Mouse (Mus musculus) lung, postnatal 36 days (tissue): ENCODE results near the gene Cdca5.

ENCODE experiments used
- DNase-seq: peaks from one replicate; pipeline ENCODE4 v3.0.0; 2022; ENCODE audit warnings: mixed read lengths

Cdca5 gene

DNA sequence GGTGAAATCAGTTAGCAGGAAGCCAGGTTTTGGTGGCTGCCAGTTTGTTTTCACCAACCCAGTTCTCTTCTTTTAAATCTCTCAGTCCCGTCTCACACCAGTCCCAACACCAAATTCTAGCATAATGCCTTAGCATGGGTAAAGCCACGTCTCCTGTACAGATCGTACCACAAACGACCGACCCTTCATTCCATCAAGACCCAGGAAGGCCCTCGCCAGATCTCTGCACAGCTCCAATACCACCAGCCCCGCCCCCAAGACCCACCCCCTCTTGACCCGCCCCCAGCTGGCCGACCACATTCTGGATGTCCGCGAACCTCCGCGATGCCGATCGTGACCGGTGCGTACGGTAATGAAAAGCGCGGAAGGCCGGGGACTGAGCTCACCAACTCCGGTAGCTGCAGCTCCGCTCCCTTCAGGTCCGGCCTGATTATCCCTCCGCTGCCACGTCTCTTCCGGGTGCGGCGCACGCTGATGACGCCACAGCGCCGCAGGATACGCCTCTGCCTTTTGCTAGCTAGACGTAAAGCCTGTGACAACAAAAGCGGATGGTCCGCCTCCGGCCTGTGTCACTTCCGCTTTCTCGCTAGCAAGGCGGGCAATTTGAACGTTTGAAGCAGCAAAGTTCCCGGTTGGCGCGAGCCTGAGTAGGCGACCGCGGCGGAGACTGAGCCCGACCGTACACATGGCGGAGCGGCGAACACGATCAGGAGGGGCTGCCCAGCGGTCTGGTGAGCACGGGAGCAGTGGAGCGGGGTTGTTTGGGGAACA, at the start of gene Cdca5, which contains the start of gene Zfpl1:
Cdca5 (plus strand) TSS at position 506 of the 771 bp plus-strand sequence.
Zfpl1 (minus strand) TSS at position 479 of the 771 bp plus-strand sequence.
- DNase-seq = peak; percentile 98

DNA sequence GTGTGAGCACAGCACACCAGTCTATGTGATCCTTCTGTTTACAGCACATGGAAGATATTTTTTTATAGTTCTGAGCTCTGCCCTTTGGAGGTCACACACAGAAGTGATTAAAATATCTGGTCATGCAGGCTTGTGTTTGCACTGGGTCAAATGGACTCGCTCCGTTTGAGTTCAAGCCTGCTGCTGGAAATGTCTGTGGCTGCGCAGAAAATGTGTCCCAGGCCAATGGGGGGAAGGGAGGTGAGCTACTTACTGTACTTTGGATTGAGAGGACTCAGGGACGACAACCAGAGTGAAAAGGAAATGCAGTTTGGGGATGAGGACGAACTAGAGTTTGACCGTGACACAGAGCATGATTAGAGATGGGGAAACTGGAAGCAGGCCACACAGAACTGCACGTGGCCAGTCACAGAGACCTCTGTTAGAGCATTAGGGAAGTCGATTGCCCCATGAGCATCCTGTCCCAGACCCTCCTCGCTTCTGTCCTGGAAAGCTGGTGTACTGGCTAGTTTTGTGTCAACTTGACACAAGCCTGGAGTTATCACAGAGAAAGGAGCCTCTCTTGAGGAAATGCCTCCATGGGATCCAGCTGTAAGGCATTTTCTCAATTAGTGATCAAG, 48.7 kb upstream of the Cdca5 start:
- no peak for DNase-seq

DNA sequence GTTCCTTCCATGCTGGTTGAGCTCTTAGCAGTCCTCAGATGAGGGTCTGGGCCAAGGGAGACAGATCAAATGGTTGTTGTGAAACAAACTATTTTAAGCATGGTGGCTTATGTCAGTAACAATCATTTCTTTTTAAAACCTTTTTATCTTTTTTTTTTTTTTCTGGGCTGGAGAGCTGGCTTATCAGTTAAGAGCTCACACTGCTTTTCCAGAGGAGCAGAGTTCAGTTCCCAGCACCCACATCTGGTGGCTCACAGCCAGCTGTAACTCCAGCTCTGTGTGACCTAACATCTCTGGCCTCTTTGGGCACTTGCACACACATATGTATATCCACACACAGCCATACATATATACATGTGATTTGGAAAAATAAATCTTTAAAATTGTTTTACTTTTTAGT, 47.1 kb upstream of the Cdca5 start:
- no peak for DNase-seq

DNA sequence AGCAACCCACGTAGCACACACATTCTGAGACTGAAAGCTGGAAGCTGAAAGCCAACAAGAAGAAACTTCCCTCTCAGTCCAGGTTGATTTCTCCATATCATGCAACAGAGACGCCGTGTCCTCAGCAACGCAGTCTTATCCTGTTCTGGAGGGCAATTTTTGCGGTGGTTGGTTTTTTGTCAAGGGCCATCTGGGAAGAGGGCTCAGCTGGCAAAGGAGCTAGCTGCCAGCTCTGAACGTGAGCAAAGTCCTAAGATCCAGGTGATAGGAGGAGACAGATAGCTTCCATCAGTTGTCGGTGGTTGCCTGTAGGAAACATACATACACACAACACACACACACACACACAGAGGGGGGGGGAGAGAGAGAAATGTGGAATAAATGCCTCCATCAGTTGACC, 46.5 kb upstream of the Cdca5 start:
- DNase-seq = no peak

DNA sequence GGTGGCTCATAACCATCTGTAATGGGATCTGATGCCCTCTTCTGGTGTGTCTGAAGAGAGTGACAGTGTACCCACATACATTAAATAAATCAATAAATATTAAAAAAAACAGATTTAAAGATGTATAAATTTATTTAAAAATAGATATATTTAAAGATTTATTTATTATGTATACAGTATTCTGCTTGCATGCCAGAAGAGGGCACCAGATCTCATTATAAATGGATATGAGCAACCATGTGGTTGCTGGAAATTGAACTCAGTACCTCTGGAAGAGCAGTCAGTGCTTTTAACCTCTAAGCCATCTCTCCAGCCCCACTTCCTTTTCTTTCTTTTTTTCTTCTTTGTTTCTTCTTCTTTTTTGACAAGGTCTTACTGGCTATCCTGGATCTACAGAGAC, 44.8 kb upstream of the Cdca5 start:
- DNase-seq = no peak

DNA sequence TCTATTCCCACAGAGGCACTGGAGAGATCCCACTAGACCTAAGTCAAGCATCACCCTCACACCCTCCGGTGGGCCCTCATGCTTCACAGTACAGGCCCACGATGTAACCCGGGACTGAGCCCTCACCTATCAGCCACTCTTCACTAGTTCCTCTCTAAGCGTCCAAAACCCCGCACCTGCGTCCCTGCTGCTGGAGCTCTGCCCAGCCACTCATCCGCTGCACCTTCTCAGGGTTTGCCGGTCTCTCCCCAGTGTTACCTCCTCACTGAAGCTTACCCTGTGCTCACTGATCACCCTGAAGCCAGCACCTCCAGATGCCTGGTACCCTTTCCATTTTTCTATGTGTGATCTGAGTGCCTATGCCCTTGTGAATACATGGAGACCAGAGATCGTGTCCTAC, 42.5 kb upstream of the Cdca5 start:
- no peak for DNase-seq

DNA sequence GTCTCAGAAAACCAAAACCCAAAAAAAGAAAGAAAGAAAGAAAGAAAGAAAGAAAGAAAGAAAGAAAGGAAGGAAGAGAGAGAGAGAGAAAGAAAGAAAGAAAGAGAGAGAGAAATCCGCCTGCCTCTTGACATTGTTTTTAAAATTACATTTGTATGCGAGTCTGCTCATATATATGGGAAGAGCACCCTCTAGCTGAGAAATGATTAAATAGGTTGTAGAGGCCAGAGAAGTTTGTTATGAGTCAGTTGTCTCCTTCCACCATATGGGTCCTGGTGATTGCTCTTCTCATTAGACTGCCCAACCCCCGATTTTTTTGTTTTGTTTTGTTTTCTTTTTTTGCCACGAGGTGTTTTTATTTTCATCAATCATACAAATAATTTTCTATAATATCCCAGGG, 40.7 kb upstream of the Cdca5 start:
- peak; percentile 43 for DNase-seq

DNA sequence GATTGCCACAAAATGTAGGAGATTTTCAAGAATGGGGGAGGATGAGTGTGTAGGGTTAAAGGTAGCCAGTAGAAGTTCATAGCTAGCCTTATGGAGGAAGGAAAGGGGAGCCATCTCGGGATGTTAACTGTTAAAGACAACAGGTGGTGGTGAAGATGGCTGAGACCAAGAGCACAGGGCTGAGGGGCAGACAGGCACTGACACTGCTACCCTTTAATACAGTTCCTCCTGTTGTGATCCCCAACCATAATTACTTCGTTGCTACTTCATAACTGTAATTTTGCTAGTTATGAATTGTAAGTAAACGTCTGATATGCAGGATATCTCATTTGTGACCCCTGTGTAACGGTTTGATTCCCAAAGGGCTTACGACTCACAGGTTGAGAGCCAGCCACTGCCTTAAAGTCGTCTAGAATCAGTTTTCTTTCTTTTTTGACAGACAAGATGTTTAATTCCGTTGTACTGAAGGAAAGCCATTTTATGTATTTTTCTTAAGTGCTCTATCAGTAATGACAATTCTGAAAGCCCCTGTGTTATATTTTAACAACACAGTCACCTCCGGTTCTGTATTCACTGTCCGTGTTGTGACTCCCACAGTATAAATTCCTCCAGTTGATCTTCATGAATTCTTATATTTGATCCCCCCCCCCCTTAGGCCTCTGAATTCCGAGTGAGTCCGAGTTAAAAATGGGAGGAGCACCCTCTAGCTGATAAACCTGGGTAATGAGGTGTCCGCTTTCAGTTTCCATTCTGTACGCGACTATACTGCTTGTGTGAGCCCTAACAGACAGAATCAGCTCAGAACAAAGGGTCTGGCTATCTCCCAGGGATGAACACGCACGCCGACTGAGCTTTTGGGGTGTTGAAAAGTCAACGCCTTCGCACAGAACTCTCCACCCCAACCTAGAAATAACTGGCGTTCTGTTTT, 39.2 kb upstream of the Cdca5 start:
- DNase-seq = peak; percentile 72

DNA sequence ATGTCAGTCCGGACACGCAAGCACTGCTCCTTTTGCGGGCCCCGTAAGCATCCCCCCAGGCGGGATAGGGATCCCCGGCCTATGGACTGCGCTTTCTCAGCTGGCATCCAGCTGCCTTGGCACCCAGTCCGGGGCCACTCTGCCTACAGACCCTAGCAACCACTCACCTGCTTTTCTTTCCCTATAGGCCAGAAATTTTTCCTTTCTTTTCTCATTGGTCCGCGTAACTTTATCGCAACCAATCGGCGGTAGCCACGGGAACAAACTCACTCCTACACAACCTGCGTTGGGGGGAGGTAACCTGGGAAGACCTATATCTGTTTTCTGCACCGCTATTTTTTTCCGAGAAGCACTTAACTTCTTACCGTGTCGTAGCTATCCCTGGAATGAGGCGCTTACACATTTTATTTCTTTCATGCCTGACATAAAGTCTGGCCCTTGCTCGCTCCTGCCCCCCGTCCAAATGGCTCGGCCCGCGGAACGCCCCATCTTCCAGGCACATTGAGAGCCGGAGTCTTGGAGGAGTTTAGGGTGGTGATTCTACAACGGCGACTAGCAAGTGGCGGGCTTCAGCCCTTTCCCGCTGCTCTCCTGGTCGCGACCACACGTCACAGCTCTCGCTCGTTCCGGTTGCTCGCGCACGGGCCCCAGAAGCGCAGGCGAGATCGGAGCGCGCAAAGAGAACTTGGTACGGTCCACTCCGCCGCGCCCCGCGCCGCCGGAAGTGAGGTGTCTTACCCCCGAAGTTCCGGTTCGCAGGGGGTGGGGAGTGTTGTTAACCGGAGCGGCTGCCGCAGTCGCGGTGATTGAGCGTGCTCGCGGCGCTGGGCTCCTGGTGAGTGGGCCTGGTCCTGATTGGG, 38.3 kb upstream of the Cdca5 start, which contains the start of gene Syvn1:
Syvn1 (plus strand) TSS at position 283 of the 860 bp plus-strand sequence.
- peak; percentile 96 for DNase-seq

DNA sequence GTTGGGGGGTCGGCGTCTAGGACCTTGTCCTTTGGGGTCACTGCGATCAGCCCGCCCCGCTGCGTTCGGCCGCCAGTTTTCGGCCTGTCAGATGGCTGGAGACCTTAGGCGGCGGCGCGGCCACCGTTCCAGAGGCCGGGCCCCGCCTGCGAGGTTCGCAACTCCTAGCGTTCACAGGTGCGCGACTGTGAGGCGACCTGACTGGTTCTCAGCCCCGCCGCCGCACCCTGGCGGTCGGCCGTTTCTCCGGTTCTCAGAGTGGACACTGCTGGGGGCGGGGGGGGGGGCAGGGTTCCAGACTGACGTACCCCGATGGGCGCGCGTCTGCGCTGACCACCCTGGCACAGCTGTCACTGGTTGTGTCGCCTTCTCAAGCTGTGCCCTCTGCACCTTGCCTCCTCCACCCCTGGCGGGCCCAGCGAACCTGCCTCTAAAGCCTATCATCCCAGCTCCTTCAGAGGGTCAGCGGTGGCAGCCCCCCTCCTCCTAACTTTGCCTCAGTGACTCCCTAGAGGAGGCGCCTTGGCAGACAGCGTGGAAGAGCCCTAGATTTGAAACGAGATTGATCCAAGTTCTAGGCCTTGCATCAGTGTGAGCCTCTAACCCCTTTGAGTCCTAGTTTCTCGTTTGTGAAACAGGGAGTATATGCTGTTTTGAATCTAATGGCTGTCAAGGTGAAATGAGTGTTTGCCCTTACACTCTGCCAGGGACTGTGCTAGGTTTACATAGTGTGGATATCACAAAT, 37.5 kb upstream of the Cdca5 start:
- DNase-seq = peak; percentile 41

DNA sequence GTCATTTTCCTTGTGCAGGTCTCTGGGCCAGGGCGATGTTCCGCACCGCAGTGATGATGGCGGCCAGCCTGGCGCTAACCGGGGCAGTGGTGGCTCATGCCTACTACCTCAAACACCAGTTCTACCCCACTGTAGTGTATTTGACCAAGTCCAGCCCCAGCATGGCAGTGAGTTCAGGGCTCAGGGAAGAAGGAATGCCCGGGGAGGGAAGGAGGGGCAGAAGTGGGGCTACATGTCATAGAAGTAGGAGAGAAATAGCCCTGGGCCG, 37.0 kb upstream of the Cdca5 start:
- DNase-seq = no peak

DNA sequence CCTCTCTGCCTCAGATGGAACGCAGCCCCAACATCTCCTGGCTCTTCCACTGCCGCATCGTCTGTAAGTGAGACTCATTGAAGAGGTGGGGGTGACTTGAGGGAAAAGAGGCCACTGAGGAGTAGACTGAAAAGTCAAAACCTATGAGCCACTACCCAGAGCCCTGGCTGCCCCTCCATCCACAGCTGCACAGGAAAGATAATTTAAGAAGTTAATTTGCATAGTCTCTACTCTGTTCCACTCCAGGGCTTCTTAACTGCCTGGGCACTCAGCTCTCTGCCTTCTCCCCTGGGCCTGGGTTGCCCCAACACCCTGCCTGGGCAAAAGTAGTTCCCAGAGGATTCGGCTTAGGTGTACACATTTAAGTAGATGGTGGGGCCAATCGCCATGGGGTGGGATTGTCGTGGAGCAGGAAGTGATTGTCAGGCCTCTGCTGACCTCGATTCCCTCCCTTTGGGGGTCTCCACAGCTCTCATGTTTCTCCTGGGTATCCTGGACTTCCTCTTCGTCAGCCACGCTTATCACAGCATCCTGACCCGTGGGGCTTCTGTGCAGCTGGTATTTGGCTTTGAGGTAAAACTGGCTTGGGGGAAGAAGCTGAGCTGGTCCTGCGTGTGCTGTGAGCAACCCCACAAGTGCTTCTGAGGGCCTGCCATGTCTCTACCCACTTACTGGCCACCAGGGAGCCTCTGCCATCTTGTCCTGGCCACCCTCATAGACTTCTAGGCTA, 35.9 kb upstream of the Cdca5 start:
- DNase-seq = no peak

DNA sequence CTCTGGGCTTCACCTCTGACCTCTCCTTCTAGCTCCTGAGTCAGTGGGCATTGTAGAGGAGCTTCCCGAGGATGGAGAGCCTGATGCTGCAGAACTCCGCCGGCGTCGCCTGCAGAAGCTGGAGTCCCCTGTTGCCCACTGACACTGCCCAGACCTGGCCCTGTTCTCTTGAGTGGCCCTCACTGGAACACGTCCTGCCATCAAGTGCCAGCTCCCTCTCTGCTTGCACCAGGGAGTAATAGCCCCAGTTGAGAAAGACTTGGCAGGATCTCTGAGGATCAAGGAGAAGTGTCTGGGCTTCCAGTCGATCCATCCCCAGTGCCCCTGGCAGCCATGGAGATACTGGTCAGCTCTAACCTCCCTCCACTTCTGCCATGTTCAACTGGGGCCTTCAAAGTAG, 32.3 kb upstream of the Cdca5 start:
- no peak for DNase-seq

DNA sequence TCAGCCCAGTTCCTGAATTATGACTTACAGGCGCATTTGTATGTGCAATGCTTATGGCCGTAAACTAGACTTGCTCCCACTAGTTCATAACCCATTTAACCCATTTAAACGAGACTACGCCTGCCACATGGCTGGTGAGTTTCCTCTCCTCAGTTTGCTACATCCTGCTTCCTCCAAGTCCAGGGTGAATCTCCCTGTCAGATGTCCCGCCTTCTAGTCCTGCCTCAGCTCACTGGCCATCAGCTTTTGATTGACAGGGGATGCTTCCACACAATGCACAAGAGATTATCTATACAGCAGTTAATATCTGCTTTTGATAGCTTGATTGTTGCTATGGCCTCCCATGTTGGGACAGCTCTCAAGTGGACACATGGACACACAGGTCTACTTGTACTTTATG, 30.5 kb upstream of the Cdca5 start:
- no peak for DNase-seq

DNA sequence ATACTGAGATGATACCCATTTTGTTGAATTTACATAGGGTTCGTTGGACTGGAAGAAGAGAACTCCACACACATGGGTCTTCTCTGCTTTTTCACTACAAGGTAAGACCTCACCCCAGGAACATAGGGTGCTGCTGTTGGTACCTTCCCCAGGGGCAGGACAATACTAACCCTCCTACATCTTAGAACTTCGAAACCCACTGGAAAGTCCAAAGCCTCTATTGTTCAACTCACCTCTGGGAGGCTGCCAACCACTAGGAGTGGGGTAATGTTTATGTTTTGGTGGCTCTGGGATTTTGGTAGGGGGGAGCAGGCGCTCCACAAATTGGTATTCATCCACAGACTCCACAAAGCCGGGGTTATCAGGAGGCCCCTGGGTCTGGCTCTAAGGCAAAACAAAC, 28.1 kb upstream of the Cdca5 start:
- no peak for DNase-seq

DNA sequence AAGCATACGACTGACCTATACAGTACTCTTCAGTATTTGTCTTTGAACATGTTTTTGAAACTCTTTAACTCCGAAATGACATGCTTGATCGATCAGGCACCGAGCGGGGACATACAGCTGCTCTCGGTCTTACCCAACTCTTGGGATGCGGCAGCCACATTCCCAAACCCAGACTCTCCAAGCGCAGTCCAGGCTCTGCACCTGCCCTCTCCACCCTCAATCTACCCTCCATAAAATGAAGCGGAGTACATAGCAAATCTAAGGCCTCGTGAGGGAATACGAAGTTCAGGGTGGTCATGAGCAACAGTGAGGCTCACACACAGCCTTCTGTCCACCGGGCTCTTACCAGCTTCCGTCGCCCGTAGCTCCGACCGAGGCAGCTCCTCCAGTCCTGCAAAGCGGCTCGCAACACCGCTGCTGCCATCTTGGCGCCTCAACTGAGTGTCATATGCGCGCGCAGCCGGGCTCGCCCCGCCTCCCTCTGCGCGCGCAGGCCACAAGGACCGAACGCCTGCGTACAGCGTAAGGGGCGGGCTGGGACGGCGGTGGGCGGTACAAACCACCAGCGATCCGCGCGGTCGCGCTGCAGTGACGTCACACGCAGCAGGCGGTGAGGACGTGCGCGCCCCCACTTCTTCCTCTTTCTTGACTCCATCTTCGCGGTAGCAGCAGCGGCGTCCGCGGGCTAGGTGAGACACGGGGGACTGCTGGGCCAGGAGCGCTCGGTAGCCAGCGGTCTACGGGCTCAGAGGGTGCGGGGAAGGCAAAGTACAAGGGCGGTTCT, 27.3 kb upstream of the Cdca5 start, which contains the start of the genes Mrpl49 and Fau:
Mrpl49 (minus strand) TSS at position 473 of the 784 bp plus-strand sequence.
Fau (plus strand) TSS at position 532 of the 784 bp plus-strand sequence.
- peak; percentile 99 for DNase-seq

DNA sequence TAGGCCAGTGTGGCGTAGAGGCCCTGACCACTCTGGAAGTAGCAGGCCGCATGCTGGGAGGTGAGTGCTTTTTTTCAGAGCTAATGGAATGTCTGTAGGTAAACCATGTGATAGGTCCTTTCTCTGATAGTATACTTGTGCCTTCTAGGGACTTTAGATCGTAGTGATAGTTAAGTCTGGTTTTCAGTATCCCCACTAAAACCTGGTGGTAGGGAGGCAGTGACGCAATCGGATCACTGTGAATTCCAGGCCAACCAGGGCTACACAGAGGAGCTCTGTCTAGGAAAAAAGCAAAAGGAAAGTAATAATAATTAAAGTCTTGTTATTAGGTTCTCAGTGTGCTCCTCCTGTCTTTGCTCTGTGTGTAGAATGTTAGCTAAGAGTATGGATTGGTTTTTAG, 26.3 kb upstream of the Cdca5 start:
- no peak for DNase-seq

DNA sequence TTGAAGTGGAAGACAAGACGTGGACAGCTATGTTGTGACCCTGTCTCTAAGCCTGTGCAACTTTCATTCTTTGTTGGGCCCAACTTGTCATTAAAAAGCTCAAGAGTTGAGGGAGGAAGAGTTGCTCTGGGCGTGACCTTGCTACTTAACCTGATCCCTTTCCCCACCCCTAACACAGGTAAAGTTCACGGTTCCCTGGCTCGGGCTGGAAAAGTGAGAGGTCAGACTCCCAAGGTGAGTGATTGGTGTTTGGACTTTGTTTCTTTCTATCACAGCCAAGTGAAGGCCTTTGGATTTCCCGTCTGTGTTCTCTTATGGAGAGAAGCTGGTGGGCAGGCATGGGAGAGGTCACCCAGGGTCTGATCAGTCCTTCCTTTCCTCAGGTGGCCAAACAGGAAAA, 25.8 kb upstream of the Cdca5 start:
- DNase-seq = no peak

DNA sequence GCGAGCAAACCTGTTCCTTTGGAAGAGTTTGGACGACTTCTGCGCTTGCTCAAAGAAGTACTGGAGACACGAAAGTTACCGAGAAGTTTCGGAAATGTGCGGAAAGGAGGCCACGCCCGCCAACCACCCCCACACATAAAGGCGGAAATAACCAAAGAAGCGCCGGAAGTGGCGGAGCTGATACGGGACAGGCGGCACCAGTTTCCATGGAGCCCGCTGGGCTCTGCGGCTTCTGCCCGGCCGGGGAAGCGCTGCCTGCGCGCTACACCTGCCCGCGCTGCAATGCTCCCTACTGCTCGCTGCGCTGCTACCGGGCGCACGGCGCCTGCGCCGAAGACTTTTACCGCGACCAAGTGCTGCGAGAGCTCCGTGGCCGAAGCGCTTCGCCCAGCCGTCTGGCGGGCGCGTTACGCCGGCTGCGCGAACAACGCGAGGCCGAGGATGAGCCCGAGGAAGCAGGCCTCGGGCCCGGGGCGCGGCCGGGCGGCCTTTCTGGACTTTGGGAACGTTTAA, 23.7 kb upstream of the Cdca5 start, which contains the start of gene Znhit2:
Znhit2 (plus strand) TSS at position 172 of the 513 bp plus-strand sequence.
- DNase-seq = peak; percentile 98
